9 mouse cellular contexts compared by ENCODE assay signal in genomic region chr13:17983194-17983593, GRCm38 (mm10). TPM values are rescaled to one million over a fixed set of nuclear protein-coding genes. Genes with fewer than 3 reads are reported as not detected.
DNase-seq lines count a peak whose midpoint lies in the region; ATAC-seq and TF ChIP-seq lines count a peak whose summit lies in the region.
"Had no signal": no experiment of that assay in that cellular context is flagged by ENCODE, and none has a peak within 500 bp of the region (broad histone marks: within the 10 kb centered on the region; RNA-seq: fewer than 3 reads in every experiment).

No protein-coding gene starts in this region.

- no peaks in the 10 kb centered on the region for H3K27me3 ChIP-seq in kidney, embryonic 15.5 days
- H3K27me3 ChIP-seq in forebrain, embryonic 15.5 days, result no peaks in the 10 kb centered on the region

- TF ChIP-seq POLR2A in bone marrow macrophage, adult 2 months (IDR thresholded peaks at IDR 0.05; ENCODE audit: borderline replicate concordance, low read depth, low read length), result no peak

- H3K4me3 ChIP-seq in kidney, embryonic 15.5 days (replicated peaks), result no peak overlapping the region
- H3K4me3 ChIP-seq in bone marrow macrophage, adult 2 months (ENCODE audit: insufficient read depth, low read length), result no peak overlapping the region
- H3K4me3 ChIP-seq in forebrain, embryonic 15.5 days, result no peak overlapping the region
- H3K4me3 ChIP-seq in layer of hippocampus, adult 2 months, result no peak overlapping the region
- H3K4me3 ChIP-seq: erythroblast, embryonic 14.5 days had no signal

- H3K4me1 ChIP-seq in kidney, embryonic 15.5 days, result no peaks in the 10 kb centered on the region
- H3K4me1 ChIP-seq in bone marrow macrophage, adult 2 months (ENCODE audit: control insufficient read depth, insufficient read depth, low read length), result peaks cover 5% of the 10 kb centered on the region
- no peaks in the 10 kb centered on the region for H3K4me1 ChIP-seq in forebrain, embryonic 15.5 days

- peaks cover 52% of the 10 kb centered on the region for H3K36me3 ChIP-seq in kidney, embryonic 15.5 days
- peaks cover 40% of the 10 kb centered on the region for H3K36me3 ChIP-seq in forebrain, embryonic 15.5 days

- H3K27ac ChIP-seq in kidney, embryonic 15.5 days, result no peak overlapping the region
- H3K27ac ChIP-seq in bone marrow macrophage, adult 2 months (ENCODE audit: insufficient read depth, low read depth, low read length), result no peak overlapping the region
- no peak overlapping the region for H3K27ac ChIP-seq in forebrain, embryonic 15.5 days (replicated peaks)
- H3K27ac ChIP-seq in layer of hippocampus, adult 2 months, result no peak overlapping the region

- H3K4me2 ChIP-seq in kidney, embryonic 15.5 days, result no peak overlapping the region
- no peak overlapping the region for H3K4me2 ChIP-seq in forebrain, embryonic 15.5 days (replicated peaks)

- 58% methylated on average over 4 of the region's 4 CpGs for WGBS in kidney, embryonic 15.5 days
- 37% methylated on average over 4 of the region's 4 CpGs for WGBS in forebrain, embryonic 15.5 days

- H3K9ac ChIP-seq in kidney, embryonic 15.5 days, result no peak overlapping the region
- H3K9ac ChIP-seq in forebrain, embryonic 15.5 days (replicated peaks), result no peak overlapping the region

- peak; percentile 30 for DNase-seq in kidney, adult 18-20 months
- DNase-seq in ES-CJ7 (ENCODE audit: low read depth, low spot score), result peak; percentile 72
- peak; percentile 38 to 69 for DNase-seq in layer of hippocampus, adult 2 months (ENCODE audit: low spot score in 2 of 2)
- DNase-seq in urinary bladder, postnatal 14 days (ENCODE audit: low spot score), result peak; percentile 37

- peak; percentile 89 for TF ChIP-seq CTCF in bone marrow macrophage, adult 2 months (IDR thresholded peaks at IDR 0.05; ENCODE audit: low read depth, low read length)
- TF ChIP-seq CTCF in layer of hippocampus, adult 2 months (conservative IDR thresholded peaks at IDR 0.05), result peak; percentile 98

- H3K9me3 ChIP-seq in kidney, embryonic 15.5 days (replicated peaks), result no peaks in the 10 kb centered on the region
- no peaks in the 10 kb centered on the region for H3K9me3 ChIP-seq in forebrain, embryonic 15.5 days

- no peak for ATAC-seq in kidney, embryonic 15.5 days (replicated peaks; ENCODE audit: low FRiP score)
- peak; percentile 58; the same call in 1 of the 2 replicates for ATAC-seq in forebrain, embryonic 15.5 days (replicated peaks)
- ATAC-seq in megakaryocyte, adult 5-6 weeks (ENCODE audit: poor library complexity, severe bottlenecking), result peak; percentile 81

RNA-seq across cellular contexts. Expression of gene Yae1d1, which starts 10.0 kb away (rescaled TPM):
- 77.9 and 81.0 TPM in 2 replicates for polyA plus RNA-seq in kidney, embryonic 15.5 days (2015; fragmentation: Nextera tagmentation; extraction: Ambion mirVana)
- 15.7 and 18.3 TPM in 2 replicates for polyA plus RNA-seq in bone marrow macrophage, adult 2 months (2012; ENCODE audit: insufficient read depth, insufficient read length, missing spikeins)
- polyA plus RNA-seq in forebrain, embryonic 15.5 days (2015; fragmentation: Nextera tagmentation; extraction: Ambion mirVana), result 99.6 and 105 TPM in 2 replicates
- total RNA-seq in layer of hippocampus, adult 2 months (2021), result 10 to 100 TPM; 21.6 to 23.2 TPM
- 7.4 and 9.8 TPM in 2 replicates for total RNA-seq in megakaryocyte, adult 5-6 weeks (2015)
- 3.7 and 7.0 TPM in 2 replicates for total RNA-seq in megakaryocyte, adult 5-6 weeks (2017)

RNA-seq across cellular contexts. Expression of gene Rala, which starts 39.2 kb away (rescaled TPM):
- 101 and 104 TPM in 2 replicates for polyA plus RNA-seq in kidney, embryonic 15.5 days (2015; fragmentation: Nextera tagmentation; extraction: Ambion mirVana)
- polyA plus RNA-seq in bone marrow macrophage, adult 2 months (2012; ENCODE audit: insufficient read depth, insufficient read length, missing spikeins), result 64.5 and 72.6 TPM in 2 replicates
- 215 and 222 TPM in 2 replicates for polyA plus RNA-seq in forebrain, embryonic 15.5 days (2015; fragmentation: Nextera tagmentation; extraction: Ambion mirVana)
- 10 to 100 TPM; 58.7 to 59.4 TPM for total RNA-seq in layer of hippocampus, adult 2 months (2021)
- total RNA-seq in megakaryocyte, adult 5-6 weeks (2015), result 31.0 and 37.9 TPM in 2 replicates
- total RNA-seq in megakaryocyte, adult 5-6 weeks (2017), result 44.8 and 49.2 TPM in 2 replicates
